Mouse (Mus musculus) testis, postnatal 10 days (tissue): Measurements from ENCODE around the gene Exoc2.

Source experiments
- DNase-seq: peaks from one replicate; pipeline ENCODE4 v3.0.0; 2021; ENCODE audit warnings: low spot score

Exoc2 gene

GRCm38 (mm10) chr13:30973501-30974246 is at the start of gene Exoc2, which contains the start of gene Gm5447:
Exoc2 (minus strand) TSS chr13:30974093.
Gm5447 (plus strand) TSS chr13:30974204.
- DNase-seq, result peak; percentile 87

- DNase-seq, result no peak
These were observed 49.8 kb upstream of the Exoc2 start for GRCm38 (mm10) chr13:31023664-31024063.

- no peak for DNase-seq
These were observed 48.0 kb upstream of the Exoc2 start for GRCm38 (mm10) chr13:31021927-31022326.

- DNase-seq, result no peak
These were observed 47.6 kb upstream of the Exoc2 start for GRCm38 (mm10) chr13:31021514-31021913.

GRCm38 (mm10) chr13:31017545-31017944 is 43.7 kb upstream of the Exoc2 start:
- no peak for DNase-seq

- no peak for DNase-seq
These were observed 31.1 kb upstream of the Exoc2 start for GRCm38 (mm10) chr13:31004995-31005394.

- no peak for DNase-seq
These were observed 30.6 kb upstream of the Exoc2 start for GRCm38 (mm10) chr13:31004458-31004857.

GRCm38 (mm10) chr13:30999799-31000198 is 25.9 kb upstream of the Exoc2 start:
- no peak for DNase-seq

GRCm38 (mm10) chr13:30997526-30998253 is 23.8 kb upstream of the Exoc2 start:
- no peak for DNase-seq

- no peak for DNase-seq
These were observed 20.5 kb upstream of the Exoc2 start for GRCm38 (mm10) chr13:30994249-30994858.

- peak; percentile 52 for DNase-seq
These were observed 19.9 kb upstream of the Exoc2 start for GRCm38 (mm10) chr13:30993819-30994218.

GRCm38 (mm10) chr13:30990233-30990632 is 16.3 kb upstream of the Exoc2 start:
- DNase-seq, result no peak

- DNase-seq, result no peak
These were observed 15.8 kb upstream of the Exoc2 start for GRCm38 (mm10) chr13:30989710-30990109.

- no peak for DNase-seq
These were observed 13.8 kb upstream of the Exoc2 start for GRCm38 (mm10) chr13:30987686-30988085.

GRCm38 (mm10) chr13:30986934-30987455 is 13.1 kb upstream of the Exoc2 start:
- DNase-seq, result no peak

GRCm38 (mm10) chr13:30985598-30986466 is 11.9 kb upstream of the Exoc2 start:
- DNase-seq, result peak; percentile 48

GRCm38 (mm10) chr13:30985275-30985597 is 11.3 kb upstream of the Exoc2 start:
- DNase-seq, result no peak

GRCm38 (mm10) chr13:30981666-30982065 is 7.8 kb upstream of the Exoc2 start:
- DNase-seq, result no peak

GRCm38 (mm10) chr13:30978224-30978623 is 4.3 kb upstream of the Exoc2 start:
- no peak for DNase-seq

GRCm38 (mm10) chr13:30976536-30977084 is 2.7 kb upstream of the Exoc2 start:
- no peak for DNase-seq

GRCm38 (mm10) chr13:30974247-30974630 is 346 bp upstream of the Exoc2 start:
- DNase-seq, result no peak

GRCm38 (mm10) chr13:30972102-30972501 is 1.8 kb downstream of the Exoc2 start:
- DNase-seq, result no peak
